Mouse (Mus musculus) G1E-ER4 (cell line): Measurements from ENCODE around the gene Ptch2. TPM values are rescaled to one million over a fixed set of nuclear protein-coding genes. Genes with fewer than 3 reads are reported as not detected.

ENCODE experiments used
- GATA1 ChIP-seq: IDR thresholded peaks from one replicate; pipeline ENCODE4 v1.8.0; 2012; ENCODE audit warnings: low read length, inconsistent platforms
- polyA plus RNA-seq: library from polyadenylated mRNA; stranded (reverse); fragments of >175 nt; gene quantifications from 2 replicates; pipeline ENCODE4 v1.2.3, GENCODE M21; 2012

Ptch2 gene
- polyA plus RNA-seq = 0.17 and 0.18 TPM in 2 replicates

DNA sequence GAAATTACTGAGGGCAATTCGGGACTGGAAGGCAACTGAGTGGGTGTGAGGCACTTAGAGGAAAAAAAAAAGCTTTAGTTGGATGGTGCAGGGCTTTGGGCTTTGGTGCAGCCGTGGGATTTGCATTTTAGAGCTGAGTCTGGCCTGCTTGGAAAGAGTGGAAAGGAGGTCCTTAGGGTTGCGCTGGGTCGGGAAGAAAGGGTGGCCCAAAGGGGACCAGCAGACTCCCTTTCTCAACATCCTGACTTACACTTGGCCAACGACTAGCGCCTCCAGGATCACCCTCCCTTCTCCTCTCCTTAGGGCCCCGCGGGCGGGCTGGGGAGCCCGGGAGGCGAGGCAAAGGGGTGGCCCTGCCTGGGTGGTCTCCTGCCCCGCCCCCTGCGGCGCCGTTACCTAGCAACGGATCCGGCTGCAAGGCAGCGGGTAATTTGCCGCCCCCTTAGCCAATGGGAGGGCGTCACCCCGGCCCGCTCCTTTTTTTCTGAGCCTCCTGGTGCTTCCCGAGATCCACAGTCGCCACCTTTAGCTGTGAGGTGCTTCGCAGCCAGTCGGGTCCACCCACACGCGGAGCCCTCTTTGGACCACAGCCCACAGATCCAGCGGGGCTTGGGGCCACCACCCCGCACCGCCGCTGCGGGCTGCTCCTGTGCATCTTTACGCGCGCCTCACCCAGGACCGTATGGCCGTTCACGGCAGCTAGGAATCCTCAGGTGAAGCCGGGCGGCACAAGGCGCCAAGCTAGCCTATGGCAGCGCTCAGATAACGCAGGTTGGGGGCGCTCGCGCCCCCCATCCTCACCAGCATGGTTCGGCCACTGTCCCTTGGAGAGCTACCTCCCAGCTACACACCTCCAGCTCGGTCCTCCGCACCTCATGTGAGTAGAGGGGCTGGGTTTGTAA lies at the start of gene Ptch2:
TSS of gene Ptch2 (plus strand) at position 525 of the 902 bp plus-strand sequence.
- no peak for TF ChIP-seq GATA1

DNA sequence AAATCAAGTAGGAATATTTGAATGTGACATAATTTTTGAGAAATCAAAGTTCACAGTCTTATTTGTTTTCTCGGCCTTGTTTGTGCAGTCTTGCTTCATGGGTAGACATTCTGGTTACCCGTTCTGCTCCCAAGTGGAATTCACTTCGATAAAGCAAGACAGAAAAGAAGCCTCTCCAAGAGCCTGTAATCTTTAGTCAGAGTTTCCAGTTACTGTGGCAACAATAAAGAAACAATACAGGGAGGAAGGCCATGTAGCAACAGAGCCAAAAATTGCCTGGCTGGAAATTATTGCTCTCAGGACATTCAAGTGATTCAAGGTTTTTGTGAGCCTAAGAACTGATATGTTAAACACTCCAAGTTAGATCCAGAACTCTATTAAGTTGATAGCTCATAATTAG lies 47.0 kb upstream of the Ptch2 start:
- no peak for TF ChIP-seq GATA1

DNA sequence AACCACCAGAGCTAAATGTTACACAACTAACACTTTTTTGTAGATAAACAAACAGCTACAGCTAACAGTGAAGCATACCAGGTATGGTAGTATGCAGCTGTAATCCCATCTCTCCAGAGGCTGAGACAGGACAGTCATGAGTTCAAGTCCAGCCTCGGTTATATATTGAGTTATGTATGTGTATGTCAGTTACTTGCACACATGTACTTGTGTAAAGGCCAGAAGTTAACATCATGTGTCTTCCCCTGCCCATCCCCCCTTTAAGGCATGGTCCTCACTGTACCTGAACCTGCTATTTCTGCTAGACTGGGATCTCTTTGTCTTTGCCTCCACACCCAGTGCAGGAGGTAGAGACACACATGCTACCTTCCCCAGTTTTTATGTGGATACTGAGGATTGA lies 46.4 kb upstream of the Ptch2 start:
- TF ChIP-seq GATA1 = no peak

DNA sequence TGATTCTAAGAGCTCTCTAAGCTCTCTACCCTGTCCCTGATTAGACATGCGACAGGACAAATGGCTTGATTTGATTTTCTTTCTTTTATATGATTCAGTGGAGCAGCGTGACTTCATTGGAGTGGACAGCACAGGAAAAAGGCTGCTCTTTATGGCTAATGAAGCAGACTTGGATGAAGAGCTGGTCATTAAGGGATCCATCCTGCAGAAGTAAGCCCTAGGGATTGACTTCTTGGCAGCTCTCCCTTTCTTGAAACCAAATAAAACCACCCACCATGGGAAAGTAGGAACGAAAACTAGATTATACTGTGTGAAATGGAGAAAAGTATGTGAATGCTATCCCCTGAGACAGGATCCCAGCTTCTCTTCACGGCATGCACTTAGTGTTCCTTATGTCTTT lies 43.2 kb upstream of the Ptch2 start:
- no peak for TF ChIP-seq GATA1

DNA sequence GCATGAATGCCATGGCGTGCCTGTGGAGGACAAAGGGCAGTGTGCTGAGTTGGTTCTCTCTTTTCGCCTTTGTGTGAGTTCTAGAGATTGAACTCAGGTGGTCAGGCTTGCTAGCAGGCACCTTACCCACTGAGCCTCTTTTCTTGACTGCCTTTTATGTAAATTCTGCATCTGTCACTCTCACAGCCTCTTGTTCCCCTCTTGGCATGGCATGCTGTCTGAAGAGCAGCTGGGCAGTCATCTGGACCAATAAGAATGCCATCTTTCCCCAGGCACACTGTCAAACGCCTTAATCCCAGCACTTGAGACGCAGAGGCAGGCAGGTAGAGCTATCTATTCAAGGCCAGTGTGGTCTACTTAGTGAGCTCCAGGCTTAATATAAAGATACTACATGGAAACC lies 41.9 kb upstream of the Ptch2 start:
- TF ChIP-seq GATA1 = no peak

DNA sequence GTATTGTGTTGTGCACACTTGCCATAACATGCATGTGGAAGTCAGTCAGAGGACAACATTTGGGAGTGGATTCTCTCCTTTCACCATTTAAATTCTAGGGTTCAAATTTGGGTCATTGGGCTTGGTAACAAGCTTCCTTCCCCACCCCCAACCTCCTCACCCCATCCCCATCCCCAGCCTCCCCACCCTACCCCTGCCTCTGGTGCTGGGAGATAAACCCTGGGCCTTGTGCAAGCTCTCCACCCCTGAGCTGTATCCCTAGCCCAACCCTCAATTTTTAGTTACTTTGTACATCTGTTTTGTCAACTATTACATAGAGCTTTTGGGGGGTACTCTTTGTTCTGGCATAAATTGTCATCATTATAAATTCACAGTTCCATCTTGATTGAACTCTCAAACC lies 39.8 kb upstream of the Ptch2 start:
- TF ChIP-seq GATA1 = no peak

DNA sequence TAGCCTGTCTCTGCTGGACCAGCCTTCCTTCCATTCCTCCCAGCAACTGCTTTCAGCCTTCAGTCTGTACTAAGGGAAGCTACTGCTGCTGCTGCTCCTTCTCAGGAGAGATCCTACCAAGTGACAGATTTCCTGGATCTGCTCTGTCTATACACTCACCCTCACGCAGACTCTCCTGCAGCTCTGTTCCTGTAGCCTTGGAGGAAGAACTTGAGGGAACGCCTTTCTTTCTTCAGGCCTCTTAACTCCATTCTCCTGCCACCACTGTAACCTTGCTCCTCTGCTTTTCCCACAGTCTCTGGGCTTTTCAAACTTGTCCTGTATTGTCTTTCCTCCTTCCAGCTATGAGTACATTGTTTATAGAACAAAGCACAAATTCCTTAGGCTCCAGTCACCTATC lies 39.4 kb upstream of the Ptch2 start:
- no peak for TF ChIP-seq GATA1

DNA sequence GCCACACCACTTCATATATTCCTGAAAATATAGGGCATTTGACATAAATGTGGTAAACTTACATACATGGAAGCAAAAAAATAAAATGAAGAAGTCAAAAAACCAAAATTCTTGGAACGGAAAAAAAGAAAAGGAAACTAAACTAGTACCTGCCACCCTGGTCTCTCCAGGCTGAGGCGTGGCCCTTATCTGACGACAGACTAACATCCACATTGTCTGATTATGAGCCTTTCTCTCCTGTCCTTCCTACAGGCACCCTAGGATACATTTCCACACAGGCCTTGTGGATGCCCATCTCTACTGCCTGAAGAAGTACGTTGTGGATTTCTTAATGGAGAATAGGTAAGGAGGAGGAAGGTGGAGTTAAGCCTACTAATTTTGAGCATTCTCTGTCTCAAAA lies 37.4 kb upstream of the Ptch2 start:
- TF ChIP-seq GATA1 = no peak

DNA sequence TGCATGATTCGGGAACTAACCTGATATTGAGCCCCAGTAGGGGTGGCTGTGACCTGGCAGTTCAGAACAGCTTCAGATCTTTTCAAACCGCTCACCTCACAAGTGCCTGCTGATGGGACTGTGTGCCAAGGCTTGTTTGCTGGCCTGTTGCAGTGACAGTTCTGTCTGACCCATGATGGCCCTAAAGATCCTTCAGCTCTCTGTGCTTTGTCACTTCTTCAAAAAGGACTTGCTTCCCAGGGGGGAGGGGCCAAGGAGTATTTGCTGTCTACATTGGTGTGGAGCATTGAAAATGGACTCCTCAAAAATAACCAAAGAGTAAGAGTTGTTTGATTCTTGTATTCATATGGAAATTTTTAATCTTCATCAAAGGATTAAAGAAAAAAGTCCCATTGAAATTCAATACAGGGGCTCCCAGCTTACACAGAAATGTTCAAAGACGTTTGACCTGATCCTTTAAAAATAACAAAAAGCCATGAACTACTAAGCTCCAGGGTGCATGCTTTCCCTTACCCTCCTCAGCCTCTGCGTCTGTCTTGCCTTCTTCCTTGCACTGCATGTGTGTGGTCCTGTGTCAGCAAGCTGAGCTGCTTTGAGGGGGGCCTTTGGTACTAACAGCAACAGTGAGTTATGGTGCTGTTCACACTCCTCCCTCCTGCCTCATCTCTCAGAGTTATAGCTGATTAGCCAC lies 33.0 kb upstream of the Ptch2 start:
- TF ChIP-seq GATA1 = no peak

DNA sequence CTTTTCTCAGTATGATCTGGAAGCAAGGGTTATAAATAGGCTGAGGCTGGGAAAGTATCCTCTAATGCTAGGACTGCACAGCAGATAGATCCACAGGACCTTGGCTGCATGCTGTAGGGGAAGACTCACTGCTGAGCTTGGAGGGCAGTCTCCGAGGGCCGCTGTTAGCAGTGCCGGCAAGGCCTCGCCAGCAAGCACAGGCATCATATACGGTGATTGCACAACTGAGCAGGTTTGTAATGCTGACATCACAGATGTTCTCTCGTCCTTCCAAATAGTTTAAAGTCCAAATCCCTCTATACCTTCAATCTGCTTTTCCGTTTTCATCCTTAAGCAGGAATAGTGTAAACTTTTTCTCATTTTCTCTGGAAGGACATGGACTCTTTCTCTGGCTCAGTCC lies 27.8 kb upstream of the Ptch2 start:
- no peak for TF ChIP-seq GATA1

DNA sequence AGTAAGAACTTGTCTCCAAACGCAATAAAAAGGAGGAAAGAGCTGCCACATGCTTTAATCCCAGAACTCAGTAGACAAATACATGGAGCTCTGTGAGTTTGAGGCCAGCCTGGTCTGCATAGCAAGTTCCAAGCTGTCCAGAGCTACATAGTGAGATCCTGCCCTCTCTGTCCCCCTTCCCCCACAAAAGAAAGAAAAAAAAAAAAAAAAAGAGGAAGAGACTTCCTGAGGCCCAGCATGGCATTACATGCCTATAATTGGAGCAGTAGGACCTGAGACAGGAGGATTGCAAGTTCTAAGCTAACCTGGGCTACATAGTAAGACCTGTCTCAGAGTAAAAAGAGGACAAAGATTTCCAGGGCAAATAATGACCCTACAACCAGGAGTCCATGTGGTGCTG lies 26.2 kb upstream of the Ptch2 start:
- no peak for TF ChIP-seq GATA1

DNA sequence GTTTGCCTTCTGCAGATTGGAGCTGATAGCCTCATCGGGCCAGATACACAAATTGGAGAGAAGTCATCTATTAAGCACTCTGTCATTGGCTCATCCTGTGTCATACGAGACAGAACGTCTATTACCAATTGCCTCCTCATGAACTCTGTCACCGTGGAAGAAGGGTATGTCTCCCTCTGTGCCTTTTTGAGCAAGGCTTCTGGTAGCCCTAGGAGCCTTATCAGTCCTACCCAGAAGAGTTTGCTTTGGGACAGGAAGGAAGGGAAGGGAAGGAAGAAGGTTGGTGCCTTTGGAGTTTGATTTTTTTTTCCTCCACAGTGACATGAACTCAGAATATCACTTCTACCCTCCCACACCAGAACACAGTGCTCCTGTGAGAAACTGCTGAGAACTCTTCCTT lies 25.3 kb upstream of the Ptch2 start:
- no peak for TF ChIP-seq GATA1

DNA sequence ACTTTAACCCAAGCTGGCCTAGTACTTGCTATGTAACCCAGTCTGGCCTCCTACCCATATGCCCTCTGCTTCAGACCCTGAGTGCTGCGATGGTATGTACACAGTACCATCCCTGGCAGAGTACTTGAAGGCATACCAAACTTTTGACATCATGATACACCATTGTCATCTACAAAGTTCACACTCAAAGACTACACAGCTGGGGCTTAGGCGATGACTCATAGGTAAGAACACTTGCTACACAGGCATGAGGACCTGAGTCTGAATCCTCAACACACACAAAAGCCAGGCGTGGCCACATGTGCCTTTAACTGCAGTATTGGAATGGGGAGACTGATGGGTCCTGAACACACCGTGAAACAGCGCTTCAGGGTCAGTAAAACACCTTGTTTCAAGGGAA lies 24.7 kb upstream of the Ptch2 start:
- no peak for TF ChIP-seq GATA1

DNA sequence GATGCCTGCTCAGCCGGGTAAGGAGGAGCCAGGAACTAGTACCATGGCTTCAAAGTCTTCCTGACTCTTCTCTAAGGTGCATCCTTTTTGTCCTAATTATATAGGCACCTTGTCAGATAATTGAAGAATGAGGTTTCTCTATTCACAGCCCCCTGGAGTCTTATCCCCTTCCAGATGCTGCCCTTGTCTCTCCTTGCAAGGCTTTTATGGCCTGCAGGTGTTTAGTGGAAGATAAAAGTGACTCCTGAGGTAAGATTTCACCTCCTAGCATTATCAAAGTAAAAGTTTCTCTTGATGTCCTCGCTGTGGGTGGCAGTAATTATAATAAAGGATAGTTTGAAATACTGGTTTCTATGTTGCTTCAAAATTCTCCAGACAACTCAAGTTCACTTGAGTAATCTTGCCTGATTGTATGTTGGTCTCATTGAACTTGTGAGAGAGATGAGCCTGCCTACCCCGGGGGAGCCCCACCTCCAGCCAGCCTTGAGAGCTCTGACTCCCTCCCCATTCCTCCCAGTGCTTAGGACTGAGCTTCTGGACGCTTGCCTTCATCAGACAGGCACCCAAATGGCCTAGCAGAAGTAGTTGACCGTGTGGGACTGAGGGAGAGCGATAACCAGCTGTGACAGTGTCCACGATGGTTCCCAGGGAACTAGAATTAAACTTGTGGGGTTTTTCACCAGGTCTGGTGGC lies 7.8 kb upstream of the Ptch2 start:
- no peak for TF ChIP-seq GATA1

DNA sequence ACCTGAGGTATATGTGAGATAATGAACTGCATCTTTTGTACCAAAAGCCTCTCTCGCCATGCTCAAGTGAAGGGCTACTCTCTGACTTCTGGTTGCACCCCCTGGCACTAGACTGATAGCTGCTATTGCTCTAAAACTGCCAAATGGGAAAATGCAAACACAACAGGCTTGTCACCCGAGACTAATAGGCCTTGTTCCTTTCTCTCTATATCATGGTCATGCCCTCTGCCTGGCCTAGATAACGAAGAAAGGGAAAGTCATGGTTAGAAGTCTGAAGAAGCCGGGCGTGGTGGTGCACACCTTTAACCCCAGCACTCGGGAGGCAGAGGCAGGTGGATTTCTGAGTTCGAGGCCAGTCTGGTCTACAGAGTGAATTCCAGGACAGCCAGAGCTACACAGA lies 5.3 kb upstream of the Ptch2 start:
- no peak for TF ChIP-seq GATA1

DNA sequence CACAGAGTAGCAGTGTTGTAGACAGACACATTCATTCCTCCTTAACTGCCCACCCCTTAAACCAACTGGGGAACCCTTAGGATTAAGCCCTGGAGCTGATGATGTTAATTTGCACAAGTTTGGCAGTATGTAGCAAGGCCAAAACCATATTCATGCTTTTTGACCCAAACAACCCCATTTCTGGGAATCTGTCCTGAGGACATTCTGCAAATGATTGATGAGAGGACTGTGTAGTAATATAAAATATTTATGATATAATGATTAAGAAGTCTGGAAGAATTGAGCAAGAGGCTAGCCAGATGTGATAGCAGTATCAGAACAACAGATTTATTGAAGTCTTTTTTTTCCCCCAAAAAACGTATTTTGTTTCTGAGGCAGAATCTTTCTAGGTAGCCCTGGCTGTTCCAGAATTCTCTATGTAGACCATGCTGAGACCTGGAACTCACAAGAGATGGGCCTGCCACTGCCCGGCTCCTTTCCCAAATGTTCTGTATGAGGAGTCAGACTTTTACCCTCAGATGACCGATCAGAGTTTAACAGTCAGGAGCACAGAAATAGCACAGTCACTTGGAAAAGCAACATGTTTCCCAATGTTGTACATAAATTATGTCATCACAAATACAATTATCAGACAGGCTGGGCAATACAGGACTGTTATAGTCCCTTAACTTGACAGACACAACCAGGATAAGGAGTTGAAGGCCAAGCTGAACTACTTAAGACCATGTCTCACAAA lies 1.1 kb upstream of the Ptch2 start:
- no peak for TF ChIP-seq GATA1
